ENCODE assay signal across 11 mouse cellular contexts in the genomic region with DNA sequence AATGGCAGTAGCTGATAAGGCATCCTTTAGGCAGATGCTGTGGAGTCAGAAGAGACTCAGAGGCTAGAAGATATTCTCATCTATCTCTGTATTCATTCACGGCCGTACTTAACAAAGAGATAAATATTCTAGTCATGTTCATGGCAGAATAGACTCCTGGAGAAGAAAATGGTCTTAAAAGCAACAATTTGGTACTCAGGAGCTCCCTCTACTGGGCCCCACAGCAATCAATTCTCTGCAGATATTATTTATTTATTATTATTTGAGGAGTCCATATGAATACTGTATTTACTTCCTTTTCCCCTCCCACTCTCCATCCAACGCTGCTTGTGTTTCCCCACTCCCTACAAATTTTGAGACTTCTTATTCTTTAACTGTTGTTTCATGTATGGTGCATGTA. TPM values are rescaled to one million over a fixed set of nuclear protein-coding genes. Genes with fewer than 3 reads are reported as not detected.
A peak's percentile ranks its signal among the peaks of the same experiment; 100 is the strongest.
DNase-seq lines count a peak whose midpoint lies in the region; ATAC-seq and TF ChIP-seq lines count a peak whose summit lies in the region.
"Had no signal": no experiment of that assay in that cellular context is flagged by ENCODE, and none has a peak within 500 bp of the region (broad histone marks: within the 10 kb centered on the region; RNA-seq: fewer than 3 reads in every experiment).

No protein-coding gene starts in this region.

- peak; percentile 53 for DNase-seq in CD4-positive, CD25-positive, alpha-beta regulatory T cell, adult 2 months (ENCODE audit: low read depth, low spot score)
- DNase-seq in kidney, adult 8-10 months = peak; percentile 10 to 19
- no peak for DNase-seq in kidney, adult 18-20 months
- peak; percentile 24 for DNase-seq in MEL (ENCODE audit: low read depth, low spot score)
- peak; percentile 27 for DNase-seq in induced T-regulatory cell, adult 2 months (ENCODE audit: low read depth)
- DNase-seq in ovary, adult 18-20 months (ENCODE audit: low spot score) = no peak

- TF ChIP-seq RAD21 in MEL (IDR thresholded peaks at IDR 0.05; ENCODE audit: low read depth, low read length) = peak; percentile 16

- TF ChIP-seq CTCF in MEL (IDR thresholded peaks at IDR 0.05 in 2 of 3, conservative IDR thresholded peaks at IDR 0.05 in 1 of 3; ENCODE audit: control insufficient read depth in 1 of 3, insufficient read depth in 1 of 3, low read depth in 2 of 3, low read length in 3 of 3, poor library complexity in 1 of 3, severe bottlenecking in 1 of 3) = peak in 1 of 3 experiments; percentile 30; a peak in 3 of 6 replicates

- H3K9me3 ChIP-seq in MEL (replicated peaks; ENCODE audit: insufficient read depth, low read length) = no peaks in the 10 kb centered on the region
- H3K9me3 ChIP-seq: embryonic facial prominence, embryonic 13.5 days had no signal

- TF ChIP-seq EP300 in MEL (IDR thresholded peaks at IDR 0.05; ENCODE audit: low read depth in 1 of 2, low read length in 2 of 2) = no peak

- no peaks in the 10 kb centered on the region for H3K4me1 ChIP-seq in MEL (ENCODE audit: control insufficient read depth in 1 of 2, insufficient read depth in 2 of 2, low read length in 2 of 2)
- H3K4me1 ChIP-seq: embryonic facial prominence, embryonic 13.5 days had no signal

- no peaks in the 10 kb centered on the region for H3K27me3 ChIP-seq in MEL (ENCODE audit: control insufficient read depth in 1 of 2, insufficient read depth in 2 of 2, low read length in 2 of 2)
- H3K27me3 ChIP-seq: embryonic facial prominence, embryonic 13.5 days had no signal

- TF ChIP-seq POLR2A in MEL (IDR thresholded peaks at IDR 0.05; ENCODE audit: control insufficient read depth in 1 of 2, insufficient read depth in 1 of 2, low read depth in 1 of 2, low read length in 2 of 2, poor library complexity in 1 of 2) = no peak

- no peak overlapping the region for H3K9ac ChIP-seq in MEL (ENCODE audit: control insufficient read depth, low read depth, low read length, poor library complexity, severe bottlenecking)
- H3K9ac ChIP-seq: embryonic facial prominence, embryonic 13.5 days had no signal

- no peak overlapping the region for H3K4me3 ChIP-seq in MEL (ENCODE audit: control insufficient read depth in 1 of 2, insufficient read depth in 1 of 2, low read depth in 2 of 2, low read length in 2 of 2)
- H3K4me3 ChIP-seq: embryonic facial prominence, embryonic 13.5 days had no signal

- no peak for ATAC-seq in CD4-positive, CD25-positive, alpha-beta regulatory T cell, adult 4 months
- no peak for ATAC-seq in activated CD4-positive, CD25-positive, alpha-beta regulatory T cell, adult 4 months

- no peak overlapping the region for H3K27ac ChIP-seq in MEL (ENCODE audit: control insufficient read depth, low read depth, low read length)
- H3K27ac ChIP-seq: embryonic facial prominence, embryonic 13.5 days had no signal

- no peaks in the 10 kb centered on the region for H3K36me3 ChIP-seq in MEL (ENCODE audit: control insufficient read depth in 1 of 2, insufficient read depth in 2 of 2, low read length in 2 of 2)
- H3K36me3 ChIP-seq: embryonic facial prominence, embryonic 13.5 days had no signal

- no peaks in the 10 kb centered on the region for H3K79me2 ChIP-seq in MEL (ENCODE audit: control insufficient read depth, insufficient read depth, low read length, poor library complexity)

TF ChIP-seq in MEL, 35 proteins besides CTCF, POLR2A, EP300 and RAD21:
- TF ChIP-seq USF2 (IDR thresholded peaks at IDR 0.05; ENCODE audit: borderline replicate concordance in 1 of 2, insufficient read depth in 1 of 2, low read depth in 1 of 2, low read length in 2 of 2) (no peak), SMC3 (IDR thresholded peaks at IDR 0.05; ENCODE audit: low read depth, low read length) (peak; percentile 28), ZKSCAN1 (IDR thresholded peaks at IDR 0.05; ENCODE audit: low read depth, low read length) (no peak), ZC3H11A (IDR thresholded peaks at IDR 0.05; ENCODE audit: low read depth, low read length) (no peak)

RNA-seq across cellular contexts. Expression of a gene that starts 24.3 kb away (rescaled TPM):
- polyA plus RNA-seq in CD4-positive, CD25-positive, alpha-beta regulatory T cell, adult 4 months (2017; shearing (Covaris generic)) = not detected
- total RNA-seq in MEL (2012; rRNA removed) = not detected in 2 replicates
- not detected for polyA plus RNA-seq in MEL (2012; ENCODE audit: insufficient read depth in 1 of 2, insufficient read length in 2 of 2, low read depth in 1 of 2, low replicate concordance in 2 of 2, missing spikeins in 1 of 2)
- not detected for polyA plus RNA-seq in activated CD4-positive, CD25-positive, alpha-beta regulatory T cell, adult 4 months (2017; shearing (Covaris generic))

RNA-seq across cellular contexts. Expression of a gene that starts 48.6 kb away (rescaled TPM):
- polyA plus RNA-seq in CD4-positive, CD25-positive, alpha-beta regulatory T cell, adult 4 months (2017; shearing (Covaris generic)) = not detected
- not detected in 2 replicates for total RNA-seq in MEL (2012; rRNA removed)
- polyA plus RNA-seq in MEL (2012; ENCODE audit: insufficient read depth in 1 of 2, insufficient read length in 2 of 2, low read depth in 1 of 2, low replicate concordance in 2 of 2, missing spikeins in 1 of 2) = not detected
- polyA plus RNA-seq in activated CD4-positive, CD25-positive, alpha-beta regulatory T cell, adult 4 months (2017; shearing (Covaris generic)) = not detected
- total RNA-seq: left cerebral cortex, postnatal 14 days; neutrophil, adult 5-6 weeks had no signal
- polyA plus RNA-seq: embryonic facial prominence, embryonic 13.5 days had no signal

Comparison
In these comparisons a context has a peak if more than half of its experiments do, and no peak if none do; other contexts are left out.
1. DNase-seq: peak in CD4-positive, CD25-positive, alpha-beta regulatory T cell, adult 2 months (single experiment), kidney, adult 8-10 months (2 of 2), MEL (single experiment) and induced T-regulatory cell, adult 2 months (single experiment); none in kidney, adult 18-20 months (single experiment) and ovary, adult 18-20 months (single experiment).